In the genomic region with DNA sequence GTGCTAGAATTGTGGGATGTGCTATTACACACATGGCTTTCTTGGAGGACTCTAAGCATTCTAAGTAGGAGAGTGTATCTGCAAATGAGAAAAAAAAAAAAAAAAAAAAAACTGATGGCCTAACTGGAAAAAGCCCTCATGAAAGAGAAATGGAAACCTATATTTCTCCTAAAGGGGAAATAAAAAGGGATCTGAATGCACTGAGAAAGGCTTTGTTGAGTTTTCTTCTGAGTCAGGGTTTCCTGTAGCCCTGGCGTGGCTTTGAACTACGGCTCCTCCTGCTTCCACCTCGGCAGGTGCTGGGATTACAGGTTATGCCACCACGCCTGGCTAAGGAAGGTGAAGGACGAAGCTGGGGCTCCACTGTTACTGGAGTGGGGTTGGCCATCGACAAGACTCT, we compare ENCODE assay signal across 37 mouse cellular contexts. TPM values are rescaled to one million over a fixed set of nuclear protein-coding genes. Genes with fewer than 3 reads are reported as not detected.
"Had no signal": no experiment of that assay in that cellular context is flagged by ENCODE, and none has a peak within 500 bp of the region (broad histone marks: within the 10 kb centered on the region; RNA-seq: fewer than 3 reads in every experiment).

No protein-coding gene starts in this region.

- H3K9ac ChIP-seq: heart, embryonic 12.5 days; hindbrain, embryonic 12.5 days; hindbrain, embryonic 14.5 days; kidney, embryonic 15.5 days; limb, embryonic 12.5 days had no signal

- H3K36me3 ChIP-seq: heart, embryonic 10.5 days; heart, embryonic 12.5 days; hindbrain, embryonic 10.5 days; hindbrain, embryonic 12.5 days; kidney, embryonic 15.5 days; limb, embryonic 10.5 days; limb, embryonic 12.5 days had no signal

- ATAC-seq: hindbrain, embryonic 16.5 days; inflammation-experienced regulatory T-cells, adult 6 months; intestine, embryonic 16.5 days had no signal

- H3K4me3 ChIP-seq: heart, embryonic 10.5 days; heart, embryonic 12.5 days; hindbrain, embryonic 10.5 days; hindbrain, embryonic 12.5 days; kidney, embryonic 15.5 days; limb, embryonic 10.5 days; limb, embryonic 12.5 days had no signal

- H3K4me2 ChIP-seq: heart, embryonic 12.5 days; hindbrain, embryonic 12.5 days; hindbrain, embryonic 14.5 days; kidney, embryonic 15.5 days; limb, embryonic 12.5 days; liver, embryonic 11.5 days had no signal

- H3K4me1 ChIP-seq: heart, embryonic 10.5 days; heart, embryonic 12.5 days; hindbrain, embryonic 10.5 days; hindbrain, embryonic 12.5 days; kidney, embryonic 15.5 days; limb, embryonic 10.5 days; limb, embryonic 12.5 days had no signal

- DNase-seq: gastrocnemius, postnatal 14 days; gastrocnemius, postnatal 36 days; heart, adult 18-20 months; heart, postnatal 10 days; heart, postnatal 4 days; kidney, adult 11 months; kidney, adult 2 months; kidney, adult 9 months; kidney, postnatal 14 days; kidney, postnatal 36 days; layer of hippocampus, adult 9-11 months; layer of hippocampus, postnatal 36 days; liver had no signal

- H3K27ac ChIP-seq: heart, embryonic 10.5 days; hindbrain, embryonic 10.5 days; hindbrain, embryonic 12.5 days; hindbrain, embryonic 14.5 days; kidney, embryonic 15.5 days; kidney, postnatal 0 days; limb, embryonic 10.5 days; limb, embryonic 12.5 days had no signal

- H3K9me3 ChIP-seq: heart, embryonic 10.5 days; heart, embryonic 12.5 days; hindbrain, embryonic 10.5 days; hindbrain, embryonic 12.5 days; kidney, embryonic 15.5 days; limb, embryonic 10.5 days; limb, embryonic 12.5 days had no signal

RNA-seq across cellular contexts. Expression of gene Bicdl2, which starts 6.3 kb away (rescaled TPM):
- total RNA-seq: gastrocnemius, adult 18-20 months; gastrocnemius, adult 8-10 months; gastrocnemius, postnatal 14 days; gastrocnemius, postnatal 36 days; heart, adult 18-20 months; heart, adult 8-10 months; heart, postnatal 10 days; heart, postnatal 25 days; layer of hippocampus, adult 18-20 months; layer of hippocampus, adult 8-10 months; layer of hippocampus, postnatal 14 days; layer of hippocampus, postnatal 36 days; left cerebral cortex, adult 18-20 months; left cerebral cortex, adult 8-10 months; left cerebral cortex, postnatal 10 days; left cerebral cortex, postnatal 36 days had no signal

RNA-seq across cellular contexts. Expression of gene Mmp25, which starts 8.9 kb away (rescaled TPM):
- total RNA-seq: gastrocnemius, adult 8-10 months; gastrocnemius, postnatal 36 days had no signal
- polyA plus RNA-seq: liver, embryonic 11.5 days had no signal
